Mouse (Mus musculus) urinary bladder, postnatal 25 days (tissue): ENCODE measurements around the gene Eps15.
"Not testable (repeated sequence)": the region's sequence is repeated elsewhere in the genome, so short reads cannot be mapped to it uniquely, and the experiment has no call there.

ENCODE experiments used
- DNase-seq: peaks from one replicate; pipeline ENCODE4 v3.0.0; 2022; ENCODE audit warnings: low spot score

Gene Eps15

DNA sequence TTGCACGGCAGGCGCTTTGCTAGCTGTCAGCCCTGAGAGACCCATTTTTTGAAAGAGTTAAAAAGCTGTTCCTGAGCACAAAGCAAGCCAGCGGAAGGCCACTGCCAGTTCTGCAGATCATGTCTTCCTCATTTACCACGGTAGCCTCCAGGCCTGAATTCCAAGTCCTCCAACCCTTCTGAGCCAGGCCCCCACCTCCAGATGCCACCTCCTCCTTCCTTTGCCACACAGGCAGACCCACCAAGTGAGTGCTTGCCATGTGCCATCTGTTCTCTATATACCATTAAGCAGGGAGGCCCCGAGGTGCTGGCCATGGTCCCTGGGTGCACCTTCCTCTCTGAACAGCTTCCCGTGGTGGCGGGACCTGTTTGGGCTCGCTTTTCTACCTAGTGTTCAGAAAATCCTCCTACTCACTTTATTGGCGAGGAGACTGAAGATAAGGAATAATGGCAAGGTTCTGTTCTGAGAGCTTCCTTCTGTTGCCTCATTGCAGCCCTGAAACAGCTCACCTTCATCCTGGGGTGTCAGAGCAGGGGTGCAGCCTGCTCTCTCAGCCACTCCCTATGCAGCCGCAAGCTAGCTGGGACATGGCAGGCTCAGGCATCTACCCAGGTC, 120.4 kb downstream of the Eps15 start:
- no peak for DNase-seq

DNA sequence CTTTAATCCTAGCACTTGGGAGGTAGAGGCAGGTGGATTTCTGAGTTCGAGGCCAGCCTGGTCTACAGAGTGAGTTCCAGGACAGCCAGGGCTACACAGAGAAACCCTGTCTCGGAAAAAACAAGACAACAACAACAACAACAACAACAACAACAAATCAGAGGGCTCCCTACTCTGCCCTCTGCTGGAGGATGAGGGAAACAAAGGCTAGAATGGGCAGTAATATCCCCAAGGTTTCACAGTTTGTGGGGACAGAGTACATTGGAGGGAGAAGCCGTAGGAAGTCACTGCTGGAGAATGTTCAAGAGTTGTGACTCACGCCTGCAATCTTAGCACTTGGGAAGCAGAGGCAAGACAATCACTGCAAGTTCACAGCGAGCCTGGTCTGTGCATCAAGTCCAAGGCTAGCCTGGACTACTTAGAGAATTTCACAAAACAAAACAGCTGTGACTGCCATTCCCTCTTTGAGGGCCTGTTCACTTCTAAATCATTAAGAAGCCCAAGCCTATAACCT, 121.2 kb downstream of the Eps15 start:
- DNase-seq, result no peak

- not testable (repeated sequence) for DNase-seq
Measured at GRCm38 (mm10) chr4:109404908-109405307, 124.8 kb downstream of the Eps15 start.

DNA sequence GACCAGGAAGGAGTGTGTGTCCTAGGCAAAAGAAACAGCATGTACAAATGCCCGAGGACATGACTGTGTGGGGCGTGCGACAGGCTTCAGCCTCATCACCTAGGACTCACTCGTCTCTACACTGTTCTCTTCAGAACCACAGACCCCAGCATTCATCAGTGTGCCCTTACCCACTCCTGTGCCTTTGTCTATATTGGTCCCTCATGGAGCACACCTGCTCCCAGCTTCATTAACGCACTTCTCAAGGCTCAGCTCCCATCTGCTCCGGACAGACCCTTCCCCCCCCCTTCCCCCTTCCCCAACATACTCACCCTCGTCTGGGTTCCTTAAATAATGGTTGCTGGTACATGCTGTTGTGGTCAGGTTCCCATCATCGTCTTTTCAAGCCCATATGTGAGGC, 125.3 kb downstream of the Eps15 start:
- DNase-seq, result no peak

GRCm38 (mm10) chr4:109406054-109406485, 126.0 kb downstream of the Eps15 start:
- peak; percentile 47 for DNase-seq

- DNase-seq, result peak; percentile 41
Measured at GRCm38 (mm10) chr4:109406486-109407175, 126.6 kb downstream of the Eps15 start, which contains the start of gene Ttc39a. Ttc39a (plus strand) TSS chr4:109406623.

- DNase-seq, result no peak
Measured at GRCm38 (mm10) chr4:109407176-109407520, 127.1 kb downstream of the Eps15 start.

DNA sequence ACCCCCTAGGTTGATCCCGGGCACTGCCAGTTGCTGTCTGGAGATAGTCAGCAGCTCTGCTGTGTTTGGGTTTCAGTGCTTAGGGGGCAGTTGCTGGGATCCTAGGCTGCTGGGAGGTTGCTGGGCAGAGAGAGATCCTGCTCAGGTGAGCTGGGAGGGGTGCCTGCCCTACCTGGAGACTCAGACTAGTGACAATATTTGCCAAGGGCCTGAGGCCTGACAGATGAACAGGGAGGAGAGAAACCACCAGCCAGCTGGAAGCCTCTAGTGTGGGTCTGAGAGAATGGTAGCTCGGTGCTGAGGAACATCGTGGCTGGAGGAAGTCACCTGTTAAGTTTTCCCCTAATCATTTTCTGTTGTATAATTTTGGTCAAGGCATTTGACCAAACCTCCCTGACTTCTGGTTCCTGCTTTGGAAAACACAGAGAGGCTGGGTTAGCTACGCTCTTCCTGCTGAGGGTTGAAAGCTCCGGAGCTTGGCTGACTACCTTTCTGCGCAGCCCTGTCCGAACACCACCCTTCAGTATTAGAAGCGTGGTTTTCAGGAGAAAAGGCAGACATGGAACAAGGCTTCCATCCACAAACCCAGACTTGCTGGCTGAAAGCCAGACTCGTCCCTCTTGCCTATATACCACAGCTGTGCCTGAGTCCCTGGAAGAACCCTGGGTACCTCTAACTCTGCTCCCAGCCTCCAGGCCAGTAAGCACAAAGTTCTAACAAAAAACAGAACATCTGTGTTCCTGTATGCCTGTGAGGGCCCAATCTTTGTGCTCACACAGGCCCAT, 127.8 kb downstream of the Eps15 start:
- DNase-seq, result no peak

DNA sequence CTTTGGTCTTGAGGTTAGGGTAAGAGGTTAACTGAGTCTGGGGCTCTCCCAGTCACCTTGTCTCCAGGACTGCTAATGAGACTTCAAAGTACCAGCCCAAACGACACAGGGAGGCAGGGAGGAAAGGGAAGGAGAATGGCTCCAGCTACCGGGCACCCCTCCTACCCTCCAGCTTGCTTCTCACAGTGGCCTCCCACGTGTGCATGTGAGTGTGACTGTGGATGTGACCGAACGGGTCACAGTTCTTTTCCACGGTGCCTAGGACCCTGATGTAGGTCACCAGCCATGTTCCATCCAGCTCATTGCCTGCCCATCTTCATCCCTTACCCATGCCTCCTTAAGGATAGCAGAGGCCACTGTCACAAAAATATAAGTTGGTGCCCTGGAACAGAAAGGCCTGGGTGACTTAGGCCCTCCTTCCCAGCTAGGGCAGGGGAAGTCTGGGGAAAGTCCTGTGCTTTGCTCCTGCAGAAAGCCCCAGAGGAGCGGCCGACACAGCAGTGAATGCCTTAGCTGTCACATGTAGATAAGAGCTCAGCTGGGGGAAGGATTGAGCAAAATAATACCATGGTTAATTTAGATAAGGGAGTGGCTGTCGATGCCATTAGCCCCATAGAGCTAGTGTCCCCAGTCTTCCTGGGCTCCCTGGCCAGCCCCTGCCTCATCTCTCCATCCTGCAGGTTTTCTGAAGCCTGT, 130.8 kb downstream of the Eps15 start:
- DNase-seq, result no peak

GRCm38 (mm10) chr4:109411377-109411967, 131.4 kb downstream of the Eps15 start:
- DNase-seq, result no peak

- DNase-seq, result no peak
Measured at GRCm38 (mm10) chr4:109412233-109412632, 132.2 kb downstream of the Eps15 start.

DNA sequence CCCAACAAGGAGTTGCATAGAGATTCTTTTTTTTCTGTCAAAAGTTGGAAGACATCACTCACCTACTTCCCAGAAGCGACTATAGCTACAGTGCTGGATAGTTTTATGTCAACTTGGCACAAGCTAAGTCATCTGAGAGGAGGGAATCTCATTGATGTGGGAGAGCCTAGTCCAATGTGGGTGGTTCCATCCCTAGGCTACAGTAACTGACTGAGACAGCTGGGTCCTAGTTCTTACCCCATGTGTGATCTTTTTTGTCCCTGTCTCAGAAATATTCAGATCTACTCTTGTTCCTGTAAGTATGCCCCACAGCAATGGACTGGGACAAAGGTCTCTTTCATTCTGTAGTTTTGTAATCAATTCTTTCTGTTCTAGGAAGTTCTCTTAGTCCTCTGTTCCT, 137.9 kb downstream of the Eps15 start:
- DNase-seq, result no peak

- DNase-seq, result no peak
Measured at GRCm38 (mm10) chr4:109419017-109419416, 138.9 kb downstream of the Eps15 start.

GRCm38 (mm10) chr4:109419563-109419962, 139.5 kb downstream of the Eps15 start:
- DNase-seq, result no peak

- DNase-seq, result peak; percentile 41
Measured at GRCm38 (mm10) chr4:109420138-109420795, 140.2 kb downstream of the Eps15 start.

GRCm38 (mm10) chr4:109421608-109422007, 141.5 kb downstream of the Eps15 start:
- DNase-seq, result no peak

DNA sequence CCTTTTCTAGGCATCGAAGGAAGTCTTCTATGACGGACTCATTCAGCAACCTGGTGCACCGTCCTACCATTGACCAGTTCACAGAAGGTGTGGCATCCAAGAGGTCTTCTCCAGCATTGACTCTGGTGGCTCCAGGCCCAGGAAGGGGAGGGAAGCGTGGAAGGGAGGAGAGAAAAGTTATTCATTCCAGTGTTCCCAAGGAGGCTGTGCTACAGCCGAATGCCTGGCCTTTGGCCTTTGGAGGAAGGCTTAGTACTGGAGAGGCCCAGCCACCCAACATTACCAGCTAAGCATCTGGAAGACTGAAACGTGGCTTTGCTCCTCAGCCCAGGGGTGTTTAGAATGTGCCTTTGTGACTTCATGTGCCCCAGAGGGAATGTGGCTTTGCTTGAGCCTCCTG, 142.4 kb downstream of the Eps15 start:
- no peak for DNase-seq

DNA sequence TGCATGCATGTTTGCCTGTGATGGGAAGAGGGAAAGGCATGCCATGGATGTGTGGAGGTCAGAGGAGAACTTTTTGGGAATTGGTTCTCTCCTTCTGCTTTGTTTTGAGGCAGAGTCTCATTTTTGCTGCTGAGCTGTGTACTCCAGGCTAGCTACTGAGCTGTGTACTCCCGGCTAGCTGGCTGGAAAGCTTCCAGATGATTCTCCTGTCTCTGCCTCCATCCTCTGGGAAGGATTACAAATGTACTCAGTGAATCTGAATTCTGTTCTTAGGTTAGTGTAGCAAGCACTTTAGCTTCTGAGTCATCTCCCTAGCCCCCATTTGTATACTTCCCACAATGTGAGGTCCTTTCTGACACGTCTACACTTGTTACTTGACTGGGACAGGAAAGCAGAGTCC, 143.4 kb downstream of the Eps15 start:
- no peak for DNase-seq

DNA sequence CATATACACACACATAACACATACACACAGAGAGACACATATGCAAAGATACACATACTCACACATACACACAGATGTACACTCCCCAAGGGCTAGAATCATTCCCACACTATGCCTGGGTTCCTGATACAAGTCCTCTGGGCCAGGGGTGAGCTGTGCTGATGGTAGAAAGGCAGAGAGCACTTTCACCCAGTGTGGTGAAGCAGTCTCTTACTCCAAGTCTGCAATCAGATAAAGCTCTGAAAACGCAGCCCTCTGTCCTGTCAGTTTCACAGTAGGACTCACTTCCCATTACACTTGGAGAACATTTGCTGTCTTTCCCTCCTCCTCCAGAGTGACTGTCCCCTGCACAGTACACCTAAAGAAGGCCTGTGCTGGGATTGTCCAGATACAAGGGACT, 147.0 kb downstream of the Eps15 start:
- DNase-seq, result no peak

DNA sequence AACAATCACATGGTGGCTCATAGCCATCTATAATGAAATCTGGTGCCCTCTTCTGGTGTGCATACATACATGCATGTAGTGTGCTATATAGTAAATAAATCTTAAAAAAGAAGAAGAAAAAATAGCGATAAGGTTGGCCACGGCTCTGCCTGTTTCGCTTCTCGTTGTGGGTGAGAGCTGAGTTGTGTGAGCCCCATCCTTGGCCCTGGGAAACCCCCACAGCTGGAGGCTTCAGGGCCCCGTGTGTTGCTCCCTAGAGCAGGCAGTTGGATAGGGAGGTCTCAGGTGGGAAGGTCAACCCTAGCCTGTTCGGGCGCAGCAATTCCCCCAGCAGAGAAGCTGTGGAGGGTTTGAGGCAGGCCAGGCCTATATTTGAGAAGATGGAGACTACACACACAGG, 150.2 kb downstream of the Eps15 start:
- no peak for DNase-seq

GRCm38 (mm10) chr4:109430854-109431253, 150.8 kb downstream of the Eps15 start:
- DNase-seq, result peak; percentile 59
